Comparison of ENCODE assay signal across 8 mouse cellular contexts in the genomic region with DNA sequence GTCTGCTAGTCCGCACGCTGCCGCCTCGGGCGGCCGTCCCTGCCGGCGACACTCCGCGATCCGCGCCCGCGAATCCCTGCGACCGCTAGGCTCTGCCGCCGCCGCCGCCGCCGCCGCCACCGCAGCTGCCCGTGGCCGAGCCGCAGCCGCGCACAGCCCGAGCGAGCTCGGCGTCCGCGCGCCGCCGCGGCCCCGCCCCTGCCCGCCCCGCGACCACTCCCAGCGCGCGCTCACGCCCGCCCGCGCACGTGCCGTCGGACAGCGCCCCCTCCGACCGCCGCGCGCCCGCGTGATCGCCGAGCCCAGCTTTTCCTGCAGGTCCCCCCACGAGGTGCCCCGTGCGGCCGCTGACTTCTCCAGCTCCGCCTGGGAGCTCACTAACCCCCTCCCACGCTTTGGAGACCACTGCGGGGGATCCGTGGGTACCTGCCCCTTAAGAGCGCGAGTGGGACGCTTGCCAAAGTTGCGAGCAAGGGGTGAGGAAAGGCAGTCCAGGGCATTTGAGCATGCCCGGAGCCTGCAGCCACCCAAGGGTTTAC. TPM values are rescaled to one million over a fixed set of nuclear protein-coding genes. Genes with fewer than 3 reads are reported as not detected.
A peak's percentile ranks its signal among the peaks of the same experiment; 100 is the strongest.
DNase-seq lines count a peak whose midpoint lies in the region; ATAC-seq and TF ChIP-seq lines count a peak whose summit lies in the region.

Gene Gnai1 (minus strand): TSS at position 75 of the 539 bp plus-strand sequence.

- H3K27ac ChIP-seq in hindbrain, embryonic 11.5 days (ENCODE audit: low read depth, low read length): 0 out of 2 replicates have a peak within 1 kb of the TSS, but pooled peaks have one; percentile 70
- H3K27ac ChIP-seq in lung, postnatal 0 days (ENCODE audit: low read length): peak within 1 kb of the TSS; percentile 74

- WGBS in hindbrain, embryonic 11.5 days: under 1% methylated on average over 51 of the region's 76 CpGs
- WGBS in lung, postnatal 0 days: 0% methylated on average over 16 of the region's 76 CpGs

- peak; percentile 98 for ATAC-seq in hindbrain, embryonic 11.5 days (ENCODE audit: low FRiP score)
- ATAC-seq in lung, postnatal 0 days: peak; percentile 98

- H3K9me3 ChIP-seq in hindbrain, embryonic 11.5 days (ENCODE audit: control insufficient read depth, low read length): no peaks in the 10 kb centered on the region
- H3K9me3 ChIP-seq in lung, postnatal 0 days (ENCODE audit: low read length): no peaks in the 10 kb centered on the region

- TF ChIP-seq CTCF in lung, postnatal 0 days (IDR thresholded peaks at IDR 0.05): peak; percentile 61

- no peaks in the 10 kb centered on the region for H3K36me3 ChIP-seq in hindbrain, embryonic 11.5 days (ENCODE audit: control insufficient read depth, insufficient read depth, low read length)
- no peaks in the 10 kb centered on the region for H3K36me3 ChIP-seq in lung, postnatal 0 days (ENCODE audit: insufficient read depth, low read length)

- peak; percentile 85 for DNase-seq in ZHBTc4 (ENCODE audit: low read depth, low spot score)
- DNase-seq in cerebellum, postnatal 14 days: peak; percentile 92 to 93
- DNase-seq in frontal cortex, postnatal 25 days (ENCODE audit: low spot score in 2 of 2): peak; percentile 48 to 63
- DNase-seq in hindbrain, embryonic 11.5 days (ENCODE audit: low spot score): peak; percentile 86
- peak; percentile 62 to 74 for DNase-seq in layer of hippocampus, postnatal 25 days (ENCODE audit: extremely low spot score in 1 of 2, low spot score in 1 of 2)
- DNase-seq in lung, postnatal 0 days (ENCODE audit: low spot score): peak; percentile 83
- DNase-seq in retina, postnatal 7 days (ENCODE audit: low read depth, low spot score): peak; percentile 71
- no peak for DNase-seq in spleen, adult 12 weeks (ENCODE audit: low spot score)

- peak within 1 kb of the TSS; percentile 90 for H3K4me2 ChIP-seq in hindbrain, embryonic 11.5 days (replicated peaks; ENCODE audit: low read depth, low read length)
- peak within 1 kb of the TSS; percentile 92 for H3K4me2 ChIP-seq in lung, postnatal 0 days (replicated peaks; ENCODE audit: low read depth, low read length)

- no peaks in the 10 kb centered on the region for H3K4me1 ChIP-seq in hindbrain, embryonic 11.5 days (replicated peaks; ENCODE audit: control insufficient read depth, insufficient read depth, low read length)
- H3K4me1 ChIP-seq in lung, postnatal 0 days (ENCODE audit: insufficient read depth, low read depth, low read length): peaks cover 8% of the 10 kb centered on the region; the same call in 1 of the 2 replicates

- peak within 1 kb of the TSS; percentile 59 for H3K4me3 ChIP-seq in hindbrain, embryonic 11.5 days (ENCODE audit: low read depth, low read length)
- peak within 1 kb of the TSS; percentile 85 for H3K4me3 ChIP-seq in lung, postnatal 0 days (ENCODE audit: low read depth, low read length)

- peak within 1 kb of the TSS; percentile 64 for H3K9ac ChIP-seq in hindbrain, embryonic 11.5 days (ENCODE audit: low read depth, low read length)
- peak within 1 kb of the TSS; percentile 48; the same call in 1 of the 2 replicates for H3K9ac ChIP-seq in lung, postnatal 0 days (replicated peaks; ENCODE audit: low read depth)

- TF ChIP-seq EP300 in lung, postnatal 0 days (IDR thresholded peaks at IDR 0.05): no peak

- H3K27me3 ChIP-seq in hindbrain, embryonic 11.5 days (ENCODE audit: control insufficient read depth, insufficient read depth, low read length): no peaks in the 10 kb centered on the region
- H3K27me3 ChIP-seq in lung, postnatal 0 days (replicated peaks; ENCODE audit: insufficient read depth, low read length): no peaks in the 10 kb centered on the region

RNA-seq across cellular contexts. Expression of gene Gnai1, which starts in this region (rescaled TPM):
- 25.8 and 27.6 TPM in 2 replicates for polyA plus RNA-seq in hindbrain, embryonic 11.5 days (2014; fragmentation: Nextera tagmentation; extraction: Ambion mirVana)
- total RNA-seq in layer of hippocampus, postnatal 25 days (2021): 100 to 1,000 TPM; 153 to 174 TPM
- 25.4 and 29.2 TPM in 2 replicates for polyA plus RNA-seq in lung, postnatal 0 days (2015; fragmentation: Nextera tagmentation; extraction: Ambion mirVana)
